In the genomic region with DNA sequence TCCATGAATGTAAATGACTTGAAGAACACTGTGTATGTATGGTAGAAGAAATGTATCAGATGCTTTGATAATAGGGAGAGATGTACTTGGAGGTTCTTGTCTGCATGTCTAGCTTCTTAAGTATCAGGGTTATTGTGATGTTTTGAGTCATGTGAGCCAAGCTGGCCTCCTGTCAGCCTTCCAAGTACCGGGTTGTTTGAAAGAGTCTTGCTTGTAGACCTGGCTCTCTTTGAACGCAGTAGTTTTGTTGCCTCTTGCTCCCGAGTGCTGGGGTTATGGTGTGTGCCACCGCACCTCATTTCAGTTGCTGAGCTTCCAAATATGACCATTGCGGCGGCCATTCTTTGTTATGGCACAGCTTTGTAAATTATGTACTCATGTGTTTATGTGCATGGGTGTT, we compare ENCODE assay signal across 13 mouse cellular contexts. TPM values are rescaled to one million over a fixed set of nuclear protein-coding genes. Genes with fewer than 3 reads are reported as not detected.
DNase-seq lines count a peak whose midpoint lies in the region.
"Had no signal": no experiment of that assay in that cellular context is flagged by ENCODE, and none has a peak within 500 bp of the region (broad histone marks: within the 10 kb centered on the region; RNA-seq: fewer than 3 reads in every experiment).

No protein-coding gene starts in this region.

- DNase-seq in heart, adult 11 months = peak; percentile 84
- no peak for DNase-seq in heart, postnatal 4 days
- peak; percentile 29 to 37 for DNase-seq in layer of hippocampus, postnatal 10 days (ENCODE audit: low spot score in 2 of 2)
- DNase-seq in layer of hippocampus, adult 9-11 months = no peak
- DNase-seq in right cerebral cortex, postnatal 10 days (ENCODE audit: low spot score in 2 of 2) = peak; percentile 49 to 64
- DNase-seq in right cerebral cortex, adult 18-20 months = no peak
- DNase-seq: adrenal gland, postnatal 10 days; adrenal gland, postnatal 36 days; B cell, adult 2 months; cerebellum, adult 11 months; cerebellum, adult 2 months; gastrocnemius, postnatal 10 days; gastrocnemius, postnatal 36 days had no signal

RNA-seq across cellular contexts. Expression of gene Nrbf2, which starts 34.3 kb away (rescaled TPM):
- 1 to 10 TPM; 7.2 to 8.3 TPM for total RNA-seq in heart, postnatal 4 days (2021)
- 10 to 100 TPM; 14.8 to 16.6 TPM for total RNA-seq in layer of hippocampus, postnatal 10 days (2021)

Comparison
In these comparisons a context has a peak if more than half of its experiments do, and no peak if none do; other contexts are left out.
1. DNase-seq: peak in heart, adult 11 months (single experiment), layer of hippocampus, postnatal 10 days (2 of 2) and right cerebral cortex, postnatal 10 days (2 of 2); none in heart, postnatal 4 days (single experiment), layer of hippocampus, adult 9-11 months (single experiment) and right cerebral cortex, adult 18-20 months (single experiment).